Mouse (Mus musculus): ENCODE data around the gene Gstcd. TPM values are rescaled to one million over a fixed set of nuclear protein-coding genes. Genes with fewer than 3 reads are reported as not detected.

Gstcd gene
- polyA plus RNA-seq, 1 experiment = 33.3 TPM

DNA sequence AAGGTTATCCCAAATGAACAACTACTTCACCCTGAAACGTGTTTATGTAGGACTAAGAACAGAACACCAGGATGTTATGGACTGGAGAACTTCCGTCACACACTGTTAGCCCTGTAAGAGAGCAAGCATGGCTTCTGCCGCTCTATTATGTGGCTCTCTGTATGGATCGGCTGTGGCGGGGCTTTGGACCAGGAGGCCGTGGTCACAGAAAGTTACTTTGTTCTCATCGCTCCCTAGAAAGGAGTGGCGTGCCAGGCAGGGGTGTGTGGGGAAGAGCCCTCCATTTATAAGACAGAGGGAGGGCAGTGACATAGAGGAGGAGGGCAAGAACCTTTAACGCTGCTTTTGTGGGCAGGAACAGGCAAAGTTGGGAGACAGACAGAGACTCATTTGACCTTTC, 95.5 kb downstream of the Gstcd start:
- H3K9me3 ChIP-seq (replicated peaks; ENCODE audit: control insufficient read depth, insufficient read depth, low read length, poor library complexity, severe bottlenecking) = no peaks in the 10 kb centered on the region
- no peak overlapping the region for H3K9ac ChIP-seq (ENCODE audit: low read depth, poor library complexity, severe bottlenecking)
- H3K4me3 ChIP-seq (ENCODE audit: low read depth, low read length) = no peak overlapping the region
- peaks cover 3% of the 10 kb centered on the region; the same call in 1 of the 2 replicates for H3K36me3 ChIP-seq (ENCODE audit: control insufficient read depth, insufficient read depth, low read length, poor library complexity, severe bottlenecking)
- no peaks in the 10 kb centered on the region for H3K4me1 ChIP-seq (ENCODE audit: control insufficient read depth, insufficient read depth, low read length)
- no peak overlapping the region for H3K27ac ChIP-seq (ENCODE audit: insufficient read depth, low read length)
- TF ChIP-seq POLR2A (IDR thresholded peaks at IDR 0.05; ENCODE audit: insufficient read depth, low read length) (no peak), CTCF (IDR thresholded peaks at IDR 0.05; ENCODE audit: low read depth, low read length) (no peak)
- no peaks in the 10 kb centered on the region for H3K27me3 ChIP-seq (ENCODE audit: control insufficient read depth, insufficient read depth, low read length, poor library complexity, severe bottlenecking)

- Histone ChIP-seq H3K27ac (ENCODE audit: insufficient read depth, low read length) (no peak overlapping the region), H3K4me3 (ENCODE audit: low read depth, low read length) (no peak overlapping the region), H3K9ac (ENCODE audit: low read depth, poor library complexity, severe bottlenecking) (no peak overlapping the region), H3K9me3 (replicated peaks; ENCODE audit: control insufficient read depth, insufficient read depth, low read length, poor library complexity, severe bottlenecking) (no peaks in the 10 kb centered on the region), H3K27me3 (ENCODE audit: control insufficient read depth, insufficient read depth, low read length, poor library complexity, severe bottlenecking) (no peaks in the 10 kb centered on the region), H3K36me3 (ENCODE audit: control insufficient read depth, insufficient read depth, low read length, poor library complexity, severe bottlenecking) (peaks cover 3% of the 10 kb centered on the region; the same call in 1 of the 2 replicates), H3K4me1 (ENCODE audit: control insufficient read depth, insufficient read depth, low read length) (no peaks in the 10 kb centered on the region)
- TF ChIP-seq POLR2A (IDR thresholded peaks at IDR 0.05; ENCODE audit: insufficient read depth, low read length) (no peak), CTCF (IDR thresholded peaks at IDR 0.05; ENCODE audit: low read depth, low read length) (no peak), EP300 (IDR thresholded peaks at IDR 0.05; ENCODE audit: insufficient read depth, low read depth, low read length) (no peak)
Measured at GRCm38 (mm10) chr3:132995904-132996267, 95.9 kb downstream of the Gstcd start.

DNA sequence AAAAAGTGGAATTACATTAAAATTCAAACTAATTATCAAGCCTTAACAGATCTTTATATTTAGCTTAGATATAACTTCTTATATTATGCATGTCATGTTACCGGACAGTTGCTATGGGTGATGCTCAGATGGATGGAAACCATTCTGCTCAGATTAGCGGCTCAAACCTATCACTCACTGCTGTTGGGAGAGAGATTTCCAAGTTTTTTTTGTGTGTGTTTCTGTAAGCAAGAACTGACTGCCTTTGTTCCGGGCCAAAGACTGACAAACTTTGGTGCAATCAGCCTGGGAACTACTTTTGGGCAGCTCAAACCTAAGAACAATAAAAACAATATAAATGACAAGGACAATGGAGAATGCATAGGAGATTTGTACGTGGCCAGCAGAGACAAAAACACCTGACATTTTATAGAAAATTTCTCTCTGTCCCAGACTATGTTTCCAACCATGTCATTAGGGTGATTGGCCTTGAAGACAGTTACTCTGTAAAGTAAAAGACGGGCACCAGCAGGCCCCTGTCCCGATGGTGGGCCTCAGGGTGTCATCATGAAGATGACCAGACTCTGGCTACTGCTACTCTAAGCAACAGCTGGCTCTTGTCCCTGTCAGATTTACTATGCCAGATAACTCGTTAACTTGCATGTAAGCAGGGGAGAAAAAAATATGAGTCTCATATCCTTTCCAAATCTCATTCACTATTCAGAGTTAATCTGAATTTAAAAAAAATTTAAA, 96.5 kb downstream of the Gstcd start:
- H3K4me1 ChIP-seq (ENCODE audit: control insufficient read depth, insufficient read depth, low read length) = no peaks in the 10 kb centered on the region
- H3K27me3 ChIP-seq (ENCODE audit: control insufficient read depth, insufficient read depth, low read length, poor library complexity, severe bottlenecking) = no peaks in the 10 kb centered on the region
- no peak overlapping the region for H3K27ac ChIP-seq (ENCODE audit: insufficient read depth, low read length)
- H3K4me3 ChIP-seq (ENCODE audit: low read depth, low read length) = no peak overlapping the region
- no peaks in the 10 kb centered on the region for H3K9me3 ChIP-seq (replicated peaks; ENCODE audit: control insufficient read depth, insufficient read depth, low read length, poor library complexity, severe bottlenecking)
- H3K9ac ChIP-seq (ENCODE audit: low read depth, poor library complexity, severe bottlenecking) = no peak overlapping the region
- TF ChIP-seq EP300 (IDR thresholded peaks at IDR 0.05; ENCODE audit: insufficient read depth, low read depth, low read length) (no peak), POLR2A (IDR thresholded peaks at IDR 0.05; ENCODE audit: insufficient read depth, low read length) (no peak), CTCF (IDR thresholded peaks at IDR 0.05; ENCODE audit: low read depth, low read length) (no peak)
- peaks cover 3% of the 10 kb centered on the region; the same call in 1 of the 2 replicates for H3K36me3 ChIP-seq (ENCODE audit: control insufficient read depth, insufficient read depth, low read length, poor library complexity, severe bottlenecking)

- no peak for TF ChIP-seq POLR2A (IDR thresholded peaks at IDR 0.05; ENCODE audit: insufficient read depth, low read length)
- TF ChIP-seq EP300 (IDR thresholded peaks at IDR 0.05; ENCODE audit: insufficient read depth, low read depth, low read length) = no peak
- TF ChIP-seq CTCF (IDR thresholded peaks at IDR 0.05; ENCODE audit: low read depth, low read length) = no peak
- Histone ChIP-seq H3K36me3 (ENCODE audit: control insufficient read depth, insufficient read depth, low read length, poor library complexity, severe bottlenecking) (no peaks in the 10 kb centered on the region), H3K27ac (ENCODE audit: insufficient read depth, low read length) (no peak overlapping the region), H3K4me1 (ENCODE audit: control insufficient read depth, insufficient read depth, low read length) (no peaks in the 10 kb centered on the region), H3K9ac (ENCODE audit: low read depth, poor library complexity, severe bottlenecking) (no peak overlapping the region), H3K4me3 (ENCODE audit: low read depth, low read length) (no peak overlapping the region), H3K9me3 (replicated peaks; ENCODE audit: control insufficient read depth, insufficient read depth, low read length, poor library complexity, severe bottlenecking) (no peaks in the 10 kb centered on the region), H3K27me3 (ENCODE audit: control insufficient read depth, insufficient read depth, low read length, poor library complexity, severe bottlenecking) (no peaks in the 10 kb centered on the region)
Measured at GRCm38 (mm10) chr3:132986188-132986587, 105.6 kb downstream of the Gstcd start.

GRCm38 (mm10) chr3:132983845-132984485, 107.9 kb downstream of the Gstcd start:
- TF ChIP-seq EP300 (IDR thresholded peaks at IDR 0.05; ENCODE audit: insufficient read depth, low read depth, low read length) = no peak
- no peak for TF ChIP-seq CTCF (IDR thresholded peaks at IDR 0.05; ENCODE audit: low read depth, low read length)
- TF ChIP-seq POLR2A (IDR thresholded peaks at IDR 0.05; ENCODE audit: insufficient read depth, low read length) = no peak
- no peaks in the 10 kb centered on the region for H3K9me3 ChIP-seq (replicated peaks; ENCODE audit: control insufficient read depth, insufficient read depth, low read length, poor library complexity, severe bottlenecking)
- no peak overlapping the region for H3K9ac ChIP-seq (ENCODE audit: low read depth, poor library complexity, severe bottlenecking)
- H3K27me3 ChIP-seq (ENCODE audit: control insufficient read depth, insufficient read depth, low read length, poor library complexity, severe bottlenecking) = no peaks in the 10 kb centered on the region
- H3K4me3 ChIP-seq (ENCODE audit: low read depth, low read length) = no peak overlapping the region
- H3K4me1 ChIP-seq (ENCODE audit: control insufficient read depth, insufficient read depth, low read length) = no peaks in the 10 kb centered on the region
- H3K27ac ChIP-seq (ENCODE audit: insufficient read depth, low read length) = peak overlapping the region; percentile 80
- no peaks in the 10 kb centered on the region for H3K36me3 ChIP-seq (ENCODE audit: control insufficient read depth, insufficient read depth, low read length, poor library complexity, severe bottlenecking)

GRCm38 (mm10) chr3:132981968-132982367, 109.9 kb downstream of the Gstcd start:
- Histone ChIP-seq H3K4me1 (ENCODE audit: control insufficient read depth, insufficient read depth, low read length) (no peaks in the 10 kb centered on the region), H3K36me3 (ENCODE audit: control insufficient read depth, insufficient read depth, low read length, poor library complexity, severe bottlenecking) (no peaks in the 10 kb centered on the region)
- TF ChIP-seq EP300 (IDR thresholded peaks at IDR 0.05; ENCODE audit: insufficient read depth, low read depth, low read length) = no peak
- no peak for TF ChIP-seq CTCF (IDR thresholded peaks at IDR 0.05; ENCODE audit: low read depth, low read length)
- no peak for TF ChIP-seq POLR2A (IDR thresholded peaks at IDR 0.05; ENCODE audit: insufficient read depth, low read length)

More at GRCm38 (mm10) chr3:132981968-132982367, 109.9 kb downstream of the Gstcd start:
- no peak overlapping the region for H3K27ac ChIP-seq (ENCODE audit: insufficient read depth, low read length)
- H3K9me3 ChIP-seq (replicated peaks; ENCODE audit: control insufficient read depth, insufficient read depth, low read length, poor library complexity, severe bottlenecking) = no peaks in the 10 kb centered on the region
- H3K9ac ChIP-seq (ENCODE audit: low read depth, poor library complexity, severe bottlenecking) = no peak overlapping the region
- H3K4me3 ChIP-seq (ENCODE audit: low read depth, low read length) = no peak overlapping the region
- no peaks in the 10 kb centered on the region for H3K27me3 ChIP-seq (ENCODE audit: control insufficient read depth, insufficient read depth, low read length, poor library complexity, severe bottlenecking)

Data from ES-Bruce4 (cell line).